Mouse (Mus musculus) bone marrow, adult 2 months (tissue): ENCODE measurements around the gene Tmem255b.

Source experiments
- CTCF ChIP-seq: fragments of 200-500 bp; IDR thresholded peaks from 2 replicates; pipeline ENCODE4 v1.5.1; 2011; ENCODE audit warnings: low read length, control low read depth; ENCODE audit not compliant: control insufficient read depth, insufficient read depth
- POLR2A ChIP-seq: fragments of 200-500 bp; IDR thresholded peaks from 2 replicates; pipeline ENCODE4 v1.6.1; 2011; ENCODE audit warnings: low read depth, mild to moderate bottlenecking, control low read depth, low read length, borderline replicate concordance; ENCODE audit not compliant: control insufficient read depth

- no peak for TF ChIP-seq CTCF
- TF ChIP-seq POLR2A = no peak
These were observed 33.7 kb downstream of the Tmem255b start for GRCm38 (mm10) chr8:13468737-13469136.
